7 mouse cellular contexts compared by ENCODE assay signal in the genomic region with DNA sequence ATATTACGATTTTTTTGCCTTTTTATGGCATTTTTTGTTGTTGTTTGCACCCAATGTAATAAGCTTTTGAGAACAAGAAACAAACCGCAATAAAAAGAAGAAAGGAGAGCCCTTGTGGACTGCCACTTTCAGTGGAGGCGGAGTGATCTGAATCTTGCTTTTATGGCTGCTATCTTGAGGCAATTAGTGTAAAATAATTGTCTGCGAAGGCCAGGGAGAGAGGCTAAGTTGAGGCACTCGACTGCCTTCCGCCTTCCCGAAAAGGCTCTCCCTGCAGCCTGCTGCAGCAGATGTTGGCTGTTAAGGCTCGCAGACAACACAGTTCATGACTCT. TPM values are rescaled to one million over a fixed set of nuclear protein-coding genes. Genes with fewer than 3 reads are reported as not detected.
DNase-seq lines count a peak whose midpoint lies in the region; ATAC-seq lines count a peak whose summit lies in the region.

No protein-coding gene starts in this region.

- no peaks in the 10 kb centered on the region for H3K27me3 ChIP-seq in megakaryocyte, embryonic 14.5 days (replicated peaks)
- no peaks in the 10 kb centered on the region for H3K27me3 ChIP-seq in forebrain, embryonic 14.5 days (replicated peaks; ENCODE audit: control insufficient read depth, insufficient read depth, low read length)
- no peaks in the 10 kb centered on the region for H3K27me3 ChIP-seq in limb, embryonic 13.5 days
- no peaks in the 10 kb centered on the region for H3K27me3 ChIP-seq in stomach, embryonic 14.5 days (ENCODE audit: control insufficient read depth, insufficient read depth, low read length)

- peaks cover 24% of the 10 kb centered on the region for H3K36me3 ChIP-seq in megakaryocyte, embryonic 14.5 days (replicated peaks; ENCODE audit: low read length)
- no peaks in the 10 kb centered on the region for H3K36me3 ChIP-seq in forebrain, embryonic 14.5 days (ENCODE audit: control insufficient read depth, insufficient read depth, low read length)
- no peaks in the 10 kb centered on the region; the same call in 1 of the 2 replicates for H3K36me3 ChIP-seq in limb, embryonic 13.5 days
- no peaks in the 10 kb centered on the region for H3K36me3 ChIP-seq in stomach, embryonic 14.5 days (ENCODE audit: control insufficient read depth, insufficient read depth, low read length)

- no peak for DNase-seq in forebrain, embryonic 14.5 days (ENCODE audit: low spot score)
- no peak for DNase-seq in yolk sac, embryonic 10.5 days (ENCODE audit: low spot score)
- DNase-seq in frontal cortex, postnatal 25 days (ENCODE audit: low spot score in 2 of 2): no peak

- H3K4me1 ChIP-seq in megakaryocyte, embryonic 14.5 days: peaks cover 35% of the 10 kb centered on the region
- H3K4me1 ChIP-seq in forebrain, embryonic 14.5 days (ENCODE audit: control insufficient read depth, insufficient read depth, low read length): peaks cover 21% of the 10 kb centered on the region
- H3K4me1 ChIP-seq in limb, embryonic 13.5 days: peaks cover 54% of the 10 kb centered on the region
- peaks cover 26% of the 10 kb centered on the region for H3K4me1 ChIP-seq in stomach, embryonic 14.5 days (ENCODE audit: control insufficient read depth, insufficient read depth, low read length)

- peak overlapping the region; percentile 85 for H3K27ac ChIP-seq in forebrain, embryonic 14.5 days (ENCODE audit: low read depth, low read length)
- H3K27ac ChIP-seq in limb, embryonic 13.5 days: peak overlapping the region; percentile 93
- H3K27ac ChIP-seq in stomach, embryonic 14.5 days (ENCODE audit: low read length): peak overlapping the region; percentile 92

- H3K4me3 ChIP-seq in megakaryocyte, embryonic 14.5 days (replicated peaks): peak overlapping the region; percentile 89
- peak overlapping the region; percentile 6; the same call in 1 of the 2 replicates for H3K4me3 ChIP-seq in forebrain, embryonic 14.5 days (ENCODE audit: low read depth, low read length)
- peak overlapping the region; percentile 26 for H3K4me3 ChIP-seq in limb, embryonic 13.5 days
- no peak overlapping the region for H3K4me3 ChIP-seq in stomach, embryonic 14.5 days (ENCODE audit: low read depth, low read length)

- 12% methylated on average over 8 of the region's 8 CpGs for WGBS in forebrain, embryonic 14.5 days
- WGBS in limb, embryonic 13.5 days: 2% methylated on average over 8 of the region's 8 CpGs
- WGBS in stomach, embryonic 14.5 days: 33% methylated on average over 8 of the region's 8 CpGs

- peak overlapping the region; percentile 48 for H3K4me2 ChIP-seq in forebrain, embryonic 14.5 days (ENCODE audit: low read length)
- peak overlapping the region; percentile 60 for H3K4me2 ChIP-seq in limb, embryonic 13.5 days (replicated peaks)
- H3K4me2 ChIP-seq in stomach, embryonic 14.5 days (replicated peaks; ENCODE audit: low read depth, low read length): peak overlapping the region; percentile 33

- ATAC-seq in megakaryocyte, adult 5-6 weeks (ENCODE audit: poor library complexity, severe bottlenecking): no peak
- ATAC-seq in forebrain, embryonic 14.5 days: no peak
- 0 out of 2 replicates have a peak, but pooled peaks have one; percentile 1 for ATAC-seq in limb, embryonic 13.5 days (ENCODE audit: low FRiP score, low read depth)
- no peak for ATAC-seq in stomach, embryonic 14.5 days (ENCODE audit: insufficient number of reproducible peaks, insufficient read depth, low FRiP score, low read depth)

- no peaks in the 10 kb centered on the region for H3K9me3 ChIP-seq in megakaryocyte, embryonic 14.5 days
- no peaks in the 10 kb centered on the region; the same call in 1 of the 2 replicates for H3K9me3 ChIP-seq in forebrain, embryonic 14.5 days (replicated peaks; ENCODE audit: control insufficient read depth, low read length)
- H3K9me3 ChIP-seq in limb, embryonic 13.5 days: no peaks in the 10 kb centered on the region
- no peaks in the 10 kb centered on the region for H3K9me3 ChIP-seq in stomach, embryonic 14.5 days (ENCODE audit: control insufficient read depth, low read depth, low read length)

- H3K9ac ChIP-seq in forebrain, embryonic 14.5 days (ENCODE audit: low read length): peak overlapping the region; percentile 49
- 0 out of 2 replicates have a peak overlapping the region, but pooled peaks have one; percentile 21 for H3K9ac ChIP-seq in limb, embryonic 13.5 days
- H3K9ac ChIP-seq in stomach, embryonic 14.5 days (replicated peaks; ENCODE audit: low read depth, low read length): no peak overlapping the region

RNA-seq across cellular contexts. Expression of gene Foxp1, which starts 37.7 kb away (rescaled TPM):
- polyA plus RNA-seq in megakaryocyte, embryonic 14.5 days (2012; ENCODE audit: insufficient read depth, low replicate concordance): 37.5 and 76.1 TPM in 2 replicates
- total RNA-seq in megakaryocyte, adult 5-6 weeks (2015): 85.2 and 92.7 TPM in 2 replicates
- total RNA-seq in megakaryocyte, adult 5-6 weeks (2017): 59.5 and 68.6 TPM in 2 replicates
- 63.3 and 89.2 TPM in 2 replicates for polyA plus RNA-seq in forebrain, embryonic 14.5 days (2014; fragmentation: Nextera tagmentation; extraction: Ambion mirVana)
- 137 and 141 TPM in 2 replicates for polyA plus RNA-seq in limb, embryonic 13.5 days (2015; fragmentation: Nextera tagmentation; extraction: Ambion mirVana)
- polyA plus RNA-seq in stomach, embryonic 14.5 days (2014; fragmentation: Nextera tagmentation; extraction: Ambion mirVana): 190 TPM in 2 replicates
